Mouse (Mus musculus): ENCODE measurements around the gene Lmf2.

DNA sequence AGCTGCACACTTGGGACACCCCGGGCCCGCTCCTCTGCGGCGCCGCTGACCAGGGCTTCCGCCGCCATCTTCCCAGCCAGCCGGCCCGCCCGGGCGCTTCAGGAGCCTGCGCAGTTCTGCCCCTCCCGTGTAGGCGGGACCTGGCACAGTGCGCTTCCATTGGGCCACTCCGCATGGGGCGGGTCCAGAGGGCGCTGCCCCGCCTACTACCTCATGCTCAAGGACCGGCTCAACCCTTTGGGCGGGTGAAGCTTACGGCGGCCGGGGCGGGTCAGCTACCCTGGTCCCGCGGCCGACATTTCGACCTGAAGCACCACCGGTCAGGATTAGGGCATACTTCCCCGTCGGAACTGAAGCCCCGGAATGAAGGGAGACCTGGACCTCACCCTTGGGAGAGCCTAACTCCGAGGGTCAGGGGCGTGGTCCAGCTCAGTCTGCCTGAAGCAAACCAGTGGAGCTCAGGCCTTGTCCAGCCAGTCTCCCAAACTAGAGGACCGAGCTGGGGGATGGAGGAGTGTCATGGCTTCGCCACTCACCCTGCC lies 40.2 kb downstream of the Lmf2 start, which contains the start of gene Sbf1:
- peak; percentile 88 for TF ChIP-seq POLR2A (IDR thresholded peaks at IDR 0.05; ENCODE audit: insufficient read length, low read depth)
- TF ChIP-seq MAX (IDR thresholded peaks at IDR 0.05; ENCODE audit: low read depth): no peak
- TF ChIP-seq USF1 (IDR thresholded peaks at IDR 0.05; ENCODE audit: low read depth): no peak

All from myocyte (in vitro differentiated cells).